Mouse (Mus musculus) embryonic facial prominence, embryonic 11.5 days (tissue): Measurements from ENCODE around the gene Mob3a. TPM values are rescaled to one million over a fixed set of nuclear protein-coding genes. Genes with fewer than 3 reads are reported as not detected.

ENCODE experiments used
- ATAC-seq: fragments of 200-750 bp; cut with Nextera tagmentation; replicated peaks from 2 replicates; pipeline ENCODE4 v1.8.0; 2017; ENCODE audit warnings: low read depth; ENCODE audit not compliant: insufficient number of reproducible peaks, low FRiP score, low TSS enrichment
- DNase-seq: peaks from one replicate; pipeline ENCODE4 v3.0.0-alpha.2; 2015; ENCODE audit warnings: low spot score
- H3K27ac ChIP-seq: fragments of 300-500 bp; sonication (generic); replicated peaks from 2 replicates; pipeline ENCODE4 v1.5.1; 2014; ENCODE audit warnings: mild to moderate bottlenecking, low read depth, low read length, control low read depth
- H3K27me3 ChIP-seq: fragments of 300-500 bp; sonication (generic); 2 replicates; pipeline ENCODE4 v1.6.1; 2014; ENCODE audit warnings: mild to moderate bottlenecking, low read length, moderate library complexity, mixed read lengths; ENCODE audit not compliant: control insufficient read depth, insufficient read depth
- H3K36me3 ChIP-seq: fragments of 300-500 bp; sonication (generic); replicated peaks from 2 replicates; pipeline ENCODE4 v1.6.1; 2014; ENCODE audit warnings: low read depth, mild to moderate bottlenecking, low read length, moderate library complexity, mixed read lengths; ENCODE audit not compliant: control insufficient read depth, insufficient read depth
- H3K4me1 ChIP-seq: fragments of 300-500 bp; sonication (generic); 2 replicates; pipeline ENCODE4 v1.6.1; 2014; ENCODE audit warnings: low read length, mixed read lengths; ENCODE audit not compliant: control insufficient read depth, insufficient read depth
- H3K4me2 ChIP-seq: fragments of 300-500 bp; sonication (generic); 2 replicates; pipeline ENCODE4 v1.6.1; 2014; ENCODE audit warnings: low read depth, mild to moderate bottlenecking, control low read depth, low read length, moderate library complexity
- H3K4me3 ChIP-seq: fragments of 300-500 bp; sonication (generic); 2 replicates; pipeline ENCODE4 v1.5.1; 2014; ENCODE audit warnings: low read depth, low read length, control low read depth
- H3K9ac ChIP-seq: fragments of 300-500 bp; sonication (generic); replicated peaks from 2 replicates; pipeline ENCODE4 v1.6.1; 2014; ENCODE audit warnings: mild to moderate bottlenecking, control low read depth, low read length
- H3K9me3 ChIP-seq: fragments of 300-500 bp; sonication (generic); replicated peaks from 2 replicates; pipeline ENCODE4 v1.6.1; 2016; ENCODE audit warnings: mild to moderate bottlenecking, low read length, inconsistent platforms, mixed read lengths; ENCODE audit not compliant: control insufficient read depth
- whole genome bisulfite sequencing: fragments of 180-500 bp; shearing (Covaris S2); extraction: QIAGEN DNeasy Blood & Tissue Kit; methylation state at CpG from one replicate; pipeline ENCODE4 v1.1.7; 2014; 5-methylcytosine and 5-hydroxymethylcytosine counted together
- polyA plus RNA-seq: library from polyadenylated mRNA; unstranded; fragments of >200 nt; fragmentation: Nextera tagmentation; extraction: Ambion mirVana; gene quantifications from 2 replicates; pipeline ENCODE4 v1.2.1, GENCODE M21; 2014

Mob3a gene
- polyA plus RNA-seq, 1 experiment from 2014 or later = 42.3 TPM

DNA sequence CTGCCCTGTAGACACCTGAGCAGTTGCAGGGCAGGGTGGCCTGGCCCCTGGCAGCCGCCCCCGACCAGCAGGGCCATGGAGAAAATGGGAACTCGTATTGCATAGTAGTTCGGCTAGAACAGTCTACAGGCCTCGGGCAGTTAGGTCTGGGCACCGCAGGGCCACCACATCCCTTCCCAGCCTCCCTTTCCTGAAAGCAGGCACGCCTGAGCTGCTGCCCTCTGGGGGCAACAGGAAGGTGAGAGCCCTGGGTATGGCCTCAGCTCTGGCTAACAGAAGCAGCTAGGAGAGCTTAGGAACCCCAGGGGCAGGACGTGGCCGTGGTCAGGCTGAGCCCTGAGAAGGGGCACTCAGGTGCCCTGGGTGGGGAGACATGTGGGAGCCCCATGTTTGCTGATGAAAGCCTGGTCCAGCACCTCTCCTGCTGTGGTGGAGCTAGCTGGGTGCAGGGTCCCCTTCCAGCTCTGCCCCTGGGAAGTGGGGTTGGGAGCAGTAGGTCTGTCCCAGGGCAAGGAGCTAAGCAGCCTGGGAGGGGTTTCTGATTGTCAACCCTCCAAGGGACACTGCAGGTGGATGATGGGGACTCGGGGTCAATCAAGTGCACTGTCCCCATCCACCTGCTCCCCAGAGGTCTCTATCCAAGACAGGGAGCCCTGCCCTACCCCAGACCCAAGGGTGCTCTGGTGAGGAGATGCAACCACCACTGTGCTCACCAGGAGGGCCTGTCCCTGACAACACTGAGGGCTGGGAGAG is 35.6 kb downstream of the Mob3a start:
- Histone ChIP-seq H3K9ac (no peak overlapping the region), H3K9me3 (no peaks in the 10 kb centered on the region), H3K27me3 (no peaks in the 10 kb centered on the region), H3K4me2 (no peak overlapping the region), H3K4me3 (no peak overlapping the region), H3K27ac (0 out of 2 replicates have a peak overlapping the region, but pooled peaks have one; percentile 8), H3K36me3 (peaks cover 32% of the 10 kb centered on the region), H3K4me1 (peaks cover 2% of the 10 kb centered on the region; the same call in 1 of the 2 replicates)
- 71% methylated on average over 10 of the region's 10 CpGs for WGBS
- ATAC-seq (no peak), DNase-seq (no peak)

DNA sequence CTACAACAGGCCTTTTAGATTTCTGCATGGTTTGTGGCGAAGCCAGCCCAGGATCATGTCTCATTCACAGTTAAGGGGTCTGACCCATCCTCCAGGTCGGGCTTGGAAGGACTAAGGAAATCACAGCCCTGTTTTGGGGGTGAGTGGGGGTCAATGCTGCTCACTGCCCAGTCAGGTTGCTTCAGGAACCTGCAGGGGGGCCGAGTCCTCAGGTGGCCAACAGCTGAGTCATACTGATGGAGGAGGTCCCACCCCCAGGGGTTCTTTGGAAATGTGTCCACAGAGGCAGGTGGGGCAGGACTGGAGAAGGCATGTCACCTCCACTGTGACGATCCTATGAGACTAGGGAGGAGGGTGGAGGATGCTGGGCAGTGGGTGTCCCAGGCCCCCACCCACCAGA is 36.3 kb downstream of the Mob3a start:
- Histone ChIP-seq H3K9me3 (no peaks in the 10 kb centered on the region), H3K36me3 (peaks cover 28% of the 10 kb centered on the region), H3K4me1 (peaks cover 2% of the 10 kb centered on the region; the same call in 1 of the 2 replicates), H3K27ac (no peak overlapping the region), H3K9ac (no peak overlapping the region), H3K4me3 (no peak overlapping the region), H3K4me2 (no peak overlapping the region), H3K27me3 (no peaks in the 10 kb centered on the region)
- WGBS = 65% methylated on average over 4 of the region's 4 CpGs
- DNase-seq (no peak), ATAC-seq (no peak)

DNA sequence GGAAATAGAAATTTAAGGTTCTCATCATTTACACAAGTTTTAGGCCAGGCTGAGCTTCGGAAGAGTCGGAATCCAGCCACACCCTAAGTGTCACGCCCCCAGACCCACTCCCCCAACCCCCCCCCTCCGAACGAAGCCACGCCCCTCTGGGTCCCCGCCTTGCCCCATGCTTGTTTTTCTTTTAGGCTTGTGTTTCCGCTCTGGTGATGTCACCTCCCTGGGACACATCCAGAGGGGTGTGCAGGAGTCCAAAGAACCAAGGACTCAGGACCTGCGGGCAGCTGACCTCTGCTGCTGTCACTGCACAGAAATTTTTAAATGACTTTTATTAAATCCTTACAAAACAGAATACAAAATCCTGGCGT is 36.8 kb downstream of the Mob3a start:
- H3K4me3 ChIP-seq = no peak overlapping the region
- H3K9me3 ChIP-seq = no peaks in the 10 kb centered on the region
- no peaks in the 10 kb centered on the region for H3K27me3 ChIP-seq
- H3K9ac ChIP-seq = no peak overlapping the region
- H3K27ac ChIP-seq = no peak overlapping the region
- WGBS = 15% methylated on average over 10 of the region's 10 CpGs
- H3K4me1 ChIP-seq = peaks cover 2% of the 10 kb centered on the region; the same call in 1 of the 2 replicates
- ATAC-seq (no peak), DNase-seq (peak; percentile 45)
- peaks cover 28% of the 10 kb centered on the region for H3K36me3 ChIP-seq
- H3K4me2 ChIP-seq = no peak overlapping the region; the same call in 1 of the 2 replicates

DNA sequence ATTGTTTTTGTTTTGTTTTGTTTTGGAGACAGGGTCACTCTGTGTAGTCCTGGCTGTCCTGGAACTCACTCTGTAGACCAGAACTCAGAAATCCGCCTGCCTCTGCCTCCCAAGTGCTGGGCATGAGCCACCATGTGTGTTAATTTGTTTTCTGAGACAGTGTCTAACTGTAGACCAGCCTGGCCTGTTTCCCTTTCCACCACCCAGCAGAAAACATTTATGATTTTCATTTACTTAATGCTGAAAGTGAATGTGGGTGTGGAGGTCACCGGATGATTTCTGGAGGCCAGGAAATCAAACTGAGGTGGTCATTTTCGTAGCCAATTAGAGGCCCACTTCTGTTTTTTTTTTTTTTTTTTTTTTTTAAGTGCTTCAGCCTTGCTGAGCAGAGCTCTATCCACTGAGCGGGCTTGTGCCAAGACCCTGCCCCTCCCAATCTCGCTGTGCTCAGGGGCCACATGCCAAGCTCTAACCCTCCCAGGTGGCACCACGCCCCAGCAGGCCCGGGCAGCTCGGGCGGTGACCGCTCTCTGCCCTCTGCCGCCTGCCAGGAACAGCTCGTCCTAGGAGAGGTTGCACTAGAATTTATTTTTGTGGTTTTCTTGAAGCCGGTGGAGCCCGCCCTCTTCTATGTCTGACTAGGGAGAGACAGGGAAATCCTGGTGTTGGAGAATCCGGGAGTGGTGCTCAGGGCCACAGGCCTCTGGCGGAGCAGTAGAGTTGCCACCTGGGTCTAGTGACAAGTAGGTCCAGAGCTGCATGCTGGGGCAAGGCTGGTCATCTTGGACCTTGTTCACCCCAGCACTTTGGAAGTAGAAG is 37.4 kb downstream of the Mob3a start:
- H3K27ac ChIP-seq = no peak overlapping the region
- no peak for DNase-seq
- H3K4me3 ChIP-seq = no peak overlapping the region
- H3K9me3 ChIP-seq = no peaks in the 10 kb centered on the region
- 37% methylated on average over 16 of the region's 16 CpGs for WGBS
- H3K36me3 ChIP-seq = peaks cover 23% of the 10 kb centered on the region
- no peak; the same call in 1 of the 2 replicates for ATAC-seq
- no peak overlapping the region for H3K4me2 ChIP-seq
- H3K27me3 ChIP-seq = no peaks in the 10 kb centered on the region
- H3K9ac ChIP-seq = no peak overlapping the region
- H3K4me1 ChIP-seq = peaks cover 2% of the 10 kb centered on the region; the same call in 1 of the 2 replicates

DNA sequence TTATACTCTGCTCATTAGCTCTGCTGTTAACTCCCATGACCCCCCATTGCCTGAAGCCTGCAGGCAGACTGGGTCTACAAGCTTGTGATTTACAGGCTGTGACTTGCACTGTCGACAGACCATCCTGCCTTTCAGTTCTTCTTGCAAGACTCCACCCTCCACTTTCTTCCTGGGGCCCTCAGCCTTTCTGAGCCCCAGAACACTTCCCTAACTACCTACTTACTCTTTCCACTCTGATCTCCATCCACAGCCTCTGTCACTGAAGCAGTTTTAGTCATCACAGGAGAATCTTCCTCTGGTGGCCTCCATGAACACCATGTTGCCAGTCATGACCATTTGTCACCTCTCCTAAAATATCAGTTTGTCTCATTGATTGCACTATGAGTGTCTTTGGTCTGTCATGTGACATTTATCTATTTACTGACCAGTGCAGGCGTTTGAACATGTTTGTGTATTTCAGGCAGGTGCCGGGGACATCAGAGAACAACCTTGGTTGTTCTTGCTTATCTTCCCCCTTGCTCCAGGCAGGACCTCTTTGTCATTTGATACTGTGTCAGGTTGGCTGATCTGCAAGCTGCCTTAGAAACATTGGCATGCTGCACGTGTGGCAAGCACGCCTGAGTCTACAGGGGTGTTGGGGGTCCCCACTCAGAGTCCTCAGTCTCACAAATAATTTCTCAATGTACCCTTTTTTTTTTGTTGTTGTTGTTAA is 38.1 kb downstream of the Mob3a start:
- Histone ChIP-seq H3K4me3 (no peak overlapping the region), H3K4me2 (no peak overlapping the region), H3K27me3 (no peaks in the 10 kb centered on the region), H3K9me3 (no peaks in the 10 kb centered on the region), H3K27ac (no peak overlapping the region), H3K9ac (no peak overlapping the region), H3K36me3 (peaks cover 17% of the 10 kb centered on the region), H3K4me1 (peaks cover 2% of the 10 kb centered on the region; the same call in 1 of the 2 replicates)
- no peak for DNase-seq
- ATAC-seq = no peak
- WGBS = 54% methylated on average over 5 of the region's 5 CpGs

DNA sequence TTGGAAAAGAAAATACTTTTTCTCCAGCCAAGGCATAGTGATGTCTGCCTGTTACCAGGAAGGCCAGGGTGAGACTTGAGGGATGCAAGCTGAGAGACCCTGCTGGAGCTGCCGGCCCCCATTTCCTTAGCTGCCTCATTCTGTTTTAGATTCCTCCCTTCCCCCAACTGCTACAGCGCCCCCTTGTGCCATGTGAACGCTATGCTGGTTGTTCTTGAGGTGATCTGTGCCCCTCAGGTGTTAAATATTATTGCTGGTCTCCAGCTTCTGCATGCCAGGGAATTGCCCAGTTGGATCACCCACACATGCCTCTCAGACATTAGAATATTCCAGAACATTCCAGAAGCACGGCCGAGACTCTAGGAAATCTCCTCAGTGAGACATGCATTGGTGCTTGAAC is 40.6 kb downstream of the Mob3a start:
- Histone ChIP-seq H3K4me3 (no peak overlapping the region), H3K27ac (no peak overlapping the region), H3K9ac (no peak overlapping the region), H3K36me3 (0 out of 2 replicates have a peak, but pooled peaks cover 2% of the 10 kb centered on the region), H3K4me1 (peaks cover 2% of the 10 kb centered on the region; the same call in 1 of the 2 replicates), H3K4me2 (no peak overlapping the region), H3K9me3 (no peaks in the 10 kb centered on the region), H3K27me3 (no peaks in the 10 kb centered on the region)
- peak; percentile 66 for DNase-seq
- no peak for ATAC-seq
- WGBS = 36% methylated on average over 5 of the region's 5 CpGs

DNA sequence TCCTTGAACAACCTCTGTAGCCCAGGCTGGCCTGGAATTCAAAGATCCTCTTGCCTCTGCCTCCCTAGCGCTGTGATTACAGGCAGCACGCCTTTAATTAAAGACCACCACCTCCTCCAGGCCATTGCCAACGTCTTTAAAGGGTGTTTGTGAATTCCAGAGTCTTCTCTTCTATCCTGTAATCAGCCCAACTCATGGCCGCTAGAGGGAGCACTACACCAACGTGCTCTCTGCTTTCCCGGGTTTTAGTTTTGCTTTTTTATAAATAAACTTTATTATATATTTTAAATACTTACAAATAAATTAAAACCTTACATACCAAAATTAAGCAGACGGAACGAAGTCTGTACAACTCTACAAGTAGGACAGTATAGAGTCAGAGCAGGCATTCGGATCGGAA is 42.6 kb downstream of the Mob3a start:
- no peak for ATAC-seq
- Histone ChIP-seq H3K4me2 (no peak overlapping the region), H3K4me1 (peaks cover 2% of the 10 kb centered on the region; the same call in 1 of the 2 replicates), H3K4me3 (no peak overlapping the region), H3K27ac (no peak overlapping the region), H3K9ac (no peak overlapping the region), H3K27me3 (no peaks in the 10 kb centered on the region), H3K36me3 (no peaks in the 10 kb centered on the region), H3K9me3 (no peaks in the 10 kb centered on the region)
- WGBS = 18% methylated on average over 10 of the region's 10 CpGs
- DNase-seq = peak; percentile 87
